ENCODE assay signal across 17 mouse cellular contexts in the genomic region with DNA sequence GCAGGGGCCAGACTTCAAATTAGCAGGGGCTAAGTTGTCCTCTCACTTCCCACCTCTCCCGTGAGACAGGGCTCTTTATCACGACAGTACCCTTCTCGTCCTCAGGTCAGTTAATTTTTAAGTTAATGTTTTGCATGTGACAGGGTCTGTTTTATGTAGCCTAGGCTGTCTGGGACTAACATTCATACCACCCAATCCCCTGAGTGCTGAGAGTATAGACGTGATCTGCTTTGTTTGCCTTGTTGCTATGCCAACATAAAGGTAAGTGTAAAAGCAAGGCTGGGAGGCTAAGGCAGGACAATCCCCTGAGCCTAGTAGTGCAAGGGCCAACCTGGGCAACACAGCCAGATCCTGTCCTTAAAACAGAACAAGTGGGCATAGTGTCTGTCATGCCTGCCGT. TPM values are rescaled to one million over a fixed set of nuclear protein-coding genes. Genes with fewer than 3 reads are reported as not detected.
DNase-seq lines count a peak whose midpoint lies in the region; ATAC-seq and TF ChIP-seq lines count a peak whose summit lies in the region.
"Had no signal": no experiment of that assay in that cellular context is flagged by ENCODE, and none has a peak within 500 bp of the region (broad histone marks: within the 10 kb centered on the region; RNA-seq: fewer than 3 reads in every experiment).

No protein-coding gene starts in this region.

- no peak overlapping the region for H3K4me2 ChIP-seq in liver, embryonic 16.5 days (ENCODE audit: low read depth, low read length)
- H3K4me2 ChIP-seq in liver, embryonic 12.5 days: no peak overlapping the region
- H3K4me2 ChIP-seq in embryonic facial prominence, embryonic 11.5 days (ENCODE audit: low read depth, low read length): no peak overlapping the region
- H3K4me2 ChIP-seq in stomach, embryonic 14.5 days (replicated peaks; ENCODE audit: low read depth, low read length): no peak overlapping the region
- H3K4me2 ChIP-seq: embryonic facial prominence, embryonic 15.5 days; forebrain, embryonic 13.5 days; heart, embryonic 13.5 days; hindbrain, embryonic 13.5 days; kidney, embryonic 15.5 days; limb, embryonic 15.5 days had no signal

- H3K9me3 ChIP-seq in liver, embryonic 16.5 days (replicated peaks; ENCODE audit: control insufficient read depth, low read length): no peaks in the 10 kb centered on the region
- no peaks in the 10 kb centered on the region for H3K9me3 ChIP-seq in liver, embryonic 12.5 days (replicated peaks)
- H3K9me3 ChIP-seq in embryonic facial prominence, embryonic 11.5 days (replicated peaks; ENCODE audit: control insufficient read depth, low read length): no peaks in the 10 kb centered on the region
- H3K9me3 ChIP-seq in stomach, embryonic 14.5 days (ENCODE audit: control insufficient read depth, low read depth, low read length): no peaks in the 10 kb centered on the region
- H3K9me3 ChIP-seq: embryonic facial prominence, embryonic 15.5 days; forebrain, embryonic 13.5 days; heart, embryonic 13.5 days; hindbrain, embryonic 13.5 days; kidney, embryonic 15.5 days; limb, embryonic 15.5 days had no signal

- H3K27me3 ChIP-seq in liver, embryonic 16.5 days (ENCODE audit: control insufficient read depth, insufficient read depth, low read depth, low read length): no peaks in the 10 kb centered on the region
- no peaks in the 10 kb centered on the region for H3K27me3 ChIP-seq in liver, embryonic 12.5 days (replicated peaks)
- no peaks in the 10 kb centered on the region for H3K27me3 ChIP-seq in embryonic facial prominence, embryonic 11.5 days (ENCODE audit: control insufficient read depth, insufficient read depth, low read length)
- no peaks in the 10 kb centered on the region for H3K27me3 ChIP-seq in stomach, embryonic 14.5 days (ENCODE audit: control insufficient read depth, insufficient read depth, low read length)
- H3K27me3 ChIP-seq: embryonic facial prominence, embryonic 15.5 days; forebrain, embryonic 13.5 days; heart, embryonic 13.5 days; hindbrain, embryonic 13.5 days; kidney, embryonic 15.5 days; limb, embryonic 15.5 days had no signal

- no peak overlapping the region for H3K9ac ChIP-seq in liver, embryonic 16.5 days (ENCODE audit: low read depth, low read length)
- no peak overlapping the region for H3K9ac ChIP-seq in liver, embryonic 12.5 days
- H3K9ac ChIP-seq in embryonic facial prominence, embryonic 11.5 days (replicated peaks; ENCODE audit: low read length): no peak overlapping the region
- H3K9ac ChIP-seq in stomach, embryonic 14.5 days (replicated peaks; ENCODE audit: low read depth, low read length): no peak overlapping the region
- H3K9ac ChIP-seq: embryonic facial prominence, embryonic 15.5 days; forebrain, embryonic 13.5 days; heart, embryonic 13.5 days; kidney, embryonic 15.5 days; limb, embryonic 15.5 days had no signal

- H3K36me3 ChIP-seq in liver, embryonic 16.5 days (ENCODE audit: control insufficient read depth, insufficient read depth): no peaks in the 10 kb centered on the region
- H3K36me3 ChIP-seq in liver, embryonic 12.5 days: no peaks in the 10 kb centered on the region
- H3K36me3 ChIP-seq in embryonic facial prominence, embryonic 11.5 days (replicated peaks; ENCODE audit: control insufficient read depth, insufficient read depth, low read depth, low read length): no peaks in the 10 kb centered on the region
- no peaks in the 10 kb centered on the region for H3K36me3 ChIP-seq in stomach, embryonic 14.5 days (ENCODE audit: control insufficient read depth, insufficient read depth, low read length)
- H3K36me3 ChIP-seq: embryonic facial prominence, embryonic 15.5 days; heart, embryonic 13.5 days; hindbrain, embryonic 13.5 days; kidney, embryonic 15.5 days; limb, embryonic 15.5 days had no signal

- WGBS in liver, embryonic 16.5 days (ENCODE audit: insufficient replicate concordance): 26% methylated on average over 5 of the region's 5 CpGs
- 38% methylated on average over 5 of the region's 5 CpGs for WGBS in liver, embryonic 12.5 days (ENCODE audit: insufficient replicate concordance)
- WGBS in embryonic facial prominence, embryonic 11.5 days: 29% methylated on average over 5 of the region's 5 CpGs
- WGBS in stomach, embryonic 14.5 days: 17% methylated on average over 5 of the region's 5 CpGs

- TF ChIP-seq CTCF in bone marrow macrophage, adult 2 months (IDR thresholded peaks at IDR 0.05; ENCODE audit: low read depth, low read length): no peak

- peak; percentile 33 for DNase-seq in embryonic facial prominence, embryonic 11.5 days (ENCODE audit: low spot score)
- DNase-seq in testis, postnatal 10 days (ENCODE audit: low spot score): no peak
- no peak for DNase-seq in cerebellum, postnatal 14 days
- DNase-seq: adrenal gland, postnatal 10 days; right cerebral cortex, postnatal 14 days had no signal

- no peak for ATAC-seq in liver, embryonic 16.5 days (ENCODE audit: low read depth)
- no peak for ATAC-seq in liver, embryonic 12.5 days
- no peak for ATAC-seq in embryonic facial prominence, embryonic 11.5 days (replicated peaks; ENCODE audit: insufficient number of reproducible peaks, low FRiP score, low TSS enrichment, low read depth)
- no peak for ATAC-seq in stomach, embryonic 14.5 days (ENCODE audit: insufficient number of reproducible peaks, insufficient read depth, low FRiP score, low read depth)
- ATAC-seq: CD4-positive, CD25-positive, alpha-beta regulatory T cell, adult 4 months; forebrain, embryonic 13.5 days had no signal

- H3K4me1 ChIP-seq in liver, embryonic 16.5 days (ENCODE audit: control insufficient read depth, low read depth, low read length): no peaks in the 10 kb centered on the region
- H3K4me1 ChIP-seq in liver, embryonic 12.5 days: peaks cover 7% of the 10 kb centered on the region; the same call in 1 of the 2 replicates
- peaks cover 19% of the 10 kb centered on the region for H3K4me1 ChIP-seq in bone marrow macrophage, adult 2 months (ENCODE audit: control insufficient read depth, insufficient read depth, low read length)
- no peaks in the 10 kb centered on the region for H3K4me1 ChIP-seq in embryonic facial prominence, embryonic 11.5 days (ENCODE audit: control insufficient read depth, insufficient read depth, low read length)
- H3K4me1 ChIP-seq in stomach, embryonic 14.5 days (ENCODE audit: control insufficient read depth, insufficient read depth, low read length): peaks cover 15% of the 10 kb centered on the region
- H3K4me1 ChIP-seq: hindbrain, embryonic 13.5 days had no signal

- H3K4me3 ChIP-seq in liver, embryonic 16.5 days (ENCODE audit: low read depth, low read length): no peak overlapping the region
- no peak overlapping the region for H3K4me3 ChIP-seq in liver, embryonic 12.5 days
- H3K4me3 ChIP-seq in bone marrow macrophage, adult 2 months (ENCODE audit: insufficient read depth, low read length): no peak overlapping the region
- no peak overlapping the region for H3K4me3 ChIP-seq in embryonic facial prominence, embryonic 11.5 days (ENCODE audit: low read depth, low read length)
- no peak overlapping the region for H3K4me3 ChIP-seq in stomach, embryonic 14.5 days (ENCODE audit: low read depth, low read length)
- H3K4me3 ChIP-seq: embryonic facial prominence, embryonic 15.5 days; forebrain, embryonic 13.5 days; heart, embryonic 13.5 days; hindbrain, embryonic 13.5 days; kidney, embryonic 15.5 days; left cerebral cortex, adult 2 months; limb, embryonic 15.5 days had no signal

- H3K27ac ChIP-seq in liver, embryonic 16.5 days (ENCODE audit: low read length): peak overlapping the region; percentile 46; the same call in 1 of the 2 replicates
- no peak overlapping the region for H3K27ac ChIP-seq in liver, embryonic 12.5 days
- peak overlapping the region; percentile 24 for H3K27ac ChIP-seq in bone marrow macrophage, adult 2 months (ENCODE audit: insufficient read depth, low read depth, low read length)
- no peak overlapping the region for H3K27ac ChIP-seq in embryonic facial prominence, embryonic 11.5 days (replicated peaks; ENCODE audit: low read depth, low read length)
- peak overlapping the region; percentile 0; the same call in 1 of the 2 replicates for H3K27ac ChIP-seq in stomach, embryonic 14.5 days (ENCODE audit: low read length)
- H3K27ac ChIP-seq: forebrain, embryonic 13.5 days; heart, embryonic 13.5 days; hindbrain, embryonic 13.5 days; kidney, embryonic 15.5 days; limb, embryonic 15.5 days had no signal

- TF ChIP-seq POLR2A in bone marrow macrophage, adult 2 months (IDR thresholded peaks at IDR 0.05; ENCODE audit: borderline replicate concordance, low read depth, low read length): no peak

RNA-seq across cellular contexts. Expression of gene 6030408B16Rik, which starts 16.5 kb away (rescaled TPM):
- polyA plus RNA-seq in liver, embryonic 16.5 days (2015; fragmentation: Nextera tagmentation; extraction: Ambion mirVana): 0.72 and 0.81 TPM in 2 replicates
- 0.17 and 0.19 TPM in 2 replicates for polyA plus RNA-seq in liver, embryonic 12.5 days (2016; fragmentation: Nextera tagmentation; extraction: Ambion mirVana)
- not detected in 2 replicates for polyA plus RNA-seq in bone marrow macrophage, adult 2 months (2012; ENCODE audit: insufficient read depth, insufficient read length, missing spikeins)
- 1.6 and 1.7 TPM in 2 replicates for polyA plus RNA-seq in embryonic facial prominence, embryonic 11.5 days (2014; fragmentation: Nextera tagmentation; extraction: Ambion mirVana)
- polyA plus RNA-seq in stomach, embryonic 14.5 days (2014; fragmentation: Nextera tagmentation; extraction: Ambion mirVana): 20.1 and 25.0 TPM in 2 replicates
- polyA plus RNA-seq: CD4-positive, CD25-positive, alpha-beta regulatory T cell, adult 4 months had no signal

RNA-seq across cellular contexts. Expression of gene Atg101, which starts 25.4 kb away (rescaled TPM):
- 25.0 and 26.1 TPM in 2 replicates for polyA plus RNA-seq in liver, embryonic 16.5 days (2015; fragmentation: Nextera tagmentation; extraction: Ambion mirVana)
- polyA plus RNA-seq in liver, embryonic 12.5 days (2016; fragmentation: Nextera tagmentation; extraction: Ambion mirVana): 31.5 and 31.7 TPM in 2 replicates
- 36.4 and 39.1 TPM in 2 replicates for polyA plus RNA-seq in bone marrow macrophage, adult 2 months (2012; ENCODE audit: insufficient read depth, insufficient read length, missing spikeins)
- 63.8 and 65.8 TPM in 2 replicates for polyA plus RNA-seq in embryonic facial prominence, embryonic 11.5 days (2014; fragmentation: Nextera tagmentation; extraction: Ambion mirVana)
- polyA plus RNA-seq in stomach, embryonic 14.5 days (2014; fragmentation: Nextera tagmentation; extraction: Ambion mirVana): 63.5 and 64.1 TPM in 2 replicates

RNA-seq across cellular contexts. Expression of gene Nr4a1, which starts 55.4 kb away (rescaled TPM):
- polyA plus RNA-seq in liver, embryonic 16.5 days (2015; fragmentation: Nextera tagmentation; extraction: Ambion mirVana): 0.67 and 0.69 TPM in 2 replicates
- polyA plus RNA-seq in liver, embryonic 12.5 days (2016; fragmentation: Nextera tagmentation; extraction: Ambion mirVana): 0.83 and 1.0 TPM in 2 replicates
- 8.8 and 8.9 TPM in 2 replicates for polyA plus RNA-seq in bone marrow macrophage, adult 2 months (2012; ENCODE audit: insufficient read depth, insufficient read length, missing spikeins)
- 2.2 and 3.0 TPM in 2 replicates for polyA plus RNA-seq in embryonic facial prominence, embryonic 11.5 days (2014; fragmentation: Nextera tagmentation; extraction: Ambion mirVana)
- polyA plus RNA-seq in stomach, embryonic 14.5 days (2014; fragmentation: Nextera tagmentation; extraction: Ambion mirVana): 10.1 and 12.1 TPM in 2 replicates

Comparison
In these comparisons a context has a peak if more than half of its experiments do, and no peak if none do; other contexts are left out.
1. H3K27ac ChIP-seq: peak in liver, embryonic 16.5 days (single experiment), bone marrow macrophage, adult 2 months (single experiment) and stomach, embryonic 14.5 days (single experiment); none in liver, embryonic 12.5 days (single experiment) and embryonic facial prominence, embryonic 11.5 days (single experiment).